Mouse (Mus musculus) stomach, postnatal 0 days (tissue): ENCODE measurements around the gene Cyb561. TPM values are rescaled to one million over a fixed set of nuclear protein-coding genes. Genes with fewer than 3 reads are reported as not detected.
A peak's percentile ranks its signal among the peaks of the same experiment; 100 is the strongest.

ENCODE experiments used
- ATAC-seq: fragments of 200-750 bp; cut with Nextera tagmentation; 2 replicates; pipeline ENCODE4 v1.8.0; 2017; ENCODE audit not compliant: low FRiP score, low TSS enrichment
- DNase-seq: peaks from one replicate; pipeline ENCODE4 v3.0.0-alpha.2; 2016; ENCODE audit warnings: low spot score
- H3K27ac ChIP-seq: fragments of 300-500 bp; sonication (generic); replicated peaks from 2 replicates; pipeline ENCODE4 v1.5.1; 2014; ENCODE audit warnings: mild to moderate bottlenecking, control low read depth
- H3K27me3 ChIP-seq: fragments of 300-500 bp; sonication (generic); 2 replicates; pipeline ENCODE4 v1.6.1; 2014; ENCODE audit warnings: low read length; ENCODE audit not compliant: control insufficient read depth, insufficient read depth
- H3K36me3 ChIP-seq: fragments of 300-500 bp; sonication (generic); 2 replicates; pipeline ENCODE4 v1.6.1; 2014; ENCODE audit warnings: low read length, mixed read lengths; ENCODE audit not compliant: control insufficient read depth, insufficient read depth
- H3K4me1 ChIP-seq: fragments of 300-500 bp; sonication (generic); replicated peaks from 2 replicates; pipeline ENCODE4 v1.6.1; 2014; ENCODE audit warnings: antibody characterized with exemption; ENCODE audit not compliant: control insufficient read depth, insufficient read depth
- H3K4me2 ChIP-seq: fragments of 300-500 bp; sonication (generic); replicated peaks from 2 replicates; pipeline ENCODE4 v1.6.1; 2014; ENCODE audit warnings: low read depth, mild to moderate bottlenecking, control low read depth, moderate library complexity
- H3K4me3 ChIP-seq: fragments of 300-500 bp; sonication (generic); 2 replicates; pipeline ENCODE4 v1.5.1; 2014; ENCODE audit warnings: low read depth, low read length, control low read depth
- H3K9ac ChIP-seq: fragments of 300-500 bp; sonication (generic); 2 replicates; pipeline ENCODE4 v1.6.1; 2014; ENCODE audit warnings: mild to moderate bottlenecking, low read length, control low read depth, mixed read lengths
- H3K9me3 ChIP-seq: fragments of 300-500 bp; sonication (generic); 2 replicates; pipeline ENCODE4 v1.6.1; 2016; ENCODE audit warnings: low read length; ENCODE audit not compliant: control insufficient read depth
- CTCF ChIP-seq: IDR thresholded peaks from 2 replicates; pipeline ENCODE4 v1.5.1; 2016; ENCODE audit warnings: antibody characterized with exemption, low read depth, mild to moderate bottlenecking, moderate library complexity
- EP300 ChIP-seq: optimal IDR thresholded peaks from 2 replicates; pipeline ENCODE3; 2016; ENCODE audit warnings: antibody characterized with exemption
- WGBS: fragments of 180-500 bp; shearing (Covaris S2); extraction: QIAGEN DNeasy Blood & Tissue Kit; methylation state at CpG from one replicate; pipeline ENCODE4 v1.1.7; 2014; 5-methylcytosine and 5-hydroxymethylcytosine counted together
- polyA plus RNA-seq: library from polyadenylated mRNA; unstranded; fragments of >200 nt; fragmentation: Nextera tagmentation; extraction: Ambion mirVana; gene quantifications from 2 replicates; pipeline ENCODE4 v1.2.1, GENCODE M21; 2015

Cyb561 gene
- polyA plus RNA-seq, 1 experiment from 2014 or later: 56.1 TPM

GRCm38 (mm10) chr11:105959355-105959754 is 6.2 kb upstream of the Cyb561 start:
- WGBS: 19% methylated on average over 17 of the region's 17 CpGs
- Histone ChIP-seq H3K36me3 (no peaks in the 10 kb centered on the region), H3K9ac (no peak overlapping the region), H3K27me3 (no peaks in the 10 kb centered on the region), H3K27ac (no peak overlapping the region), H3K4me2 (no peak overlapping the region), H3K4me3 (no peak overlapping the region), H3K9me3 (no peaks in the 10 kb centered on the region), H3K4me1 (no peaks in the 10 kb centered on the region)
- no peak for TF ChIP-seq EP300
- TF ChIP-seq CTCF: no peak
- DNase-seq (no peak), ATAC-seq (no peak)

GRCm38 (mm10) chr11:105958566-105958965 is 5.4 kb upstream of the Cyb561 start:
- TF ChIP-seq EP300: no peak
- no peak for TF ChIP-seq CTCF
- Histone ChIP-seq H3K27me3 (no peaks in the 10 kb centered on the region), H3K4me1 (no peaks in the 10 kb centered on the region), H3K4me2 (no peak overlapping the region), H3K4me3 (no peak overlapping the region), H3K9me3 (no peaks in the 10 kb centered on the region), H3K9ac (no peak overlapping the region), H3K36me3 (no peaks in the 10 kb centered on the region), H3K27ac (no peak overlapping the region)
- ATAC-seq (no peak), DNase-seq (no peak)
- WGBS: 13% methylated on average over 1 of the region's 1 CpGs

- no peak for TF ChIP-seq EP300
- no peak for TF ChIP-seq CTCF
- 67% methylated on average over 6 of the region's 6 CpGs for WGBS
- ATAC-seq: no peak
- Histone ChIP-seq H3K9ac (no peak overlapping the region), H3K27ac (no peak overlapping the region), H3K9me3 (no peaks in the 10 kb centered on the region), H3K4me1 (no peaks in the 10 kb centered on the region), H3K36me3 (no peaks in the 10 kb centered on the region), H3K4me3 (no peak overlapping the region), H3K27me3 (no peaks in the 10 kb centered on the region), H3K4me2 (no peak overlapping the region)
- DNase-seq: no peak
Measured at GRCm38 (mm10) chr11:105957501-105957900, 4.4 kb upstream of the Cyb561 start.

GRCm38 (mm10) chr11:105955815-105956430 is 2.8 kb upstream of the Cyb561 start:
- H3K4me2 ChIP-seq: no peak overlapping the region
- no peak overlapping the region for H3K9ac ChIP-seq
- H3K36me3 ChIP-seq: no peaks in the 10 kb centered on the region
- no peak overlapping the region for H3K4me3 ChIP-seq
- DNase-seq (no peak), ATAC-seq (no peak)
- TF ChIP-seq CTCF: no peak
- no peak for TF ChIP-seq EP300
- 82% methylated on average over 28 of the region's 28 CpGs for WGBS
- no peaks in the 10 kb centered on the region for H3K4me1 ChIP-seq
- no peaks in the 10 kb centered on the region for H3K27me3 ChIP-seq
- no peaks in the 10 kb centered on the region for H3K9me3 ChIP-seq
- no peak overlapping the region for H3K27ac ChIP-seq

GRCm38 (mm10) chr11:105953402-105953801 is 266 bp upstream of the Cyb561 start:
- Histone ChIP-seq H3K9ac (no peak overlapping the region), H3K4me1 (no peaks in the 10 kb centered on the region), H3K27ac (peak overlapping the region; percentile 78), H3K27me3 (no peaks in the 10 kb centered on the region), H3K36me3 (no peaks in the 10 kb centered on the region), H3K4me2 (no peak overlapping the region), H3K9me3 (no peaks in the 10 kb centered on the region), H3K4me3 (no peak overlapping the region)
- TF ChIP-seq EP300: no peak
- TF ChIP-seq CTCF: no peak
- DNase-seq (peak; percentile 58), ATAC-seq (peak; percentile 79)
- WGBS: 43% methylated on average over 6 of the region's 6 CpGs

- H3K4me2 ChIP-seq: no peak overlapping the region
- no peaks in the 10 kb centered on the region; the same call in 1 of the 2 replicates for H3K4me1 ChIP-seq
- no peak for ATAC-seq
- H3K9ac ChIP-seq: no peak overlapping the region
- H3K9me3 ChIP-seq: no peaks in the 10 kb centered on the region
- H3K27me3 ChIP-seq: no peaks in the 10 kb centered on the region
- TF ChIP-seq EP300 (no peak), CTCF (no peak)
- H3K27ac ChIP-seq: no peak overlapping the region
- DNase-seq: no peak
- WGBS: 85% methylated on average over 9 of the region's 9 CpGs
- H3K36me3 ChIP-seq: no peaks in the 10 kb centered on the region
- no peak overlapping the region for H3K4me3 ChIP-seq
Measured at GRCm38 (mm10) chr11:105952111-105952510, 1.0 kb downstream of the Cyb561 start.
